Mouse (Mus musculus) natural killer cell, adult 2 months (primary cell): ENCODE results near the gene Rnf169.

Experiments
- DNase-seq, 2 experiments: peaks; one replicate each; pipeline ENCODE4 v3.0.0; 2022; ENCODE audit warnings: low spot score in 2 of 2

Gene Rnf169

DNA sequence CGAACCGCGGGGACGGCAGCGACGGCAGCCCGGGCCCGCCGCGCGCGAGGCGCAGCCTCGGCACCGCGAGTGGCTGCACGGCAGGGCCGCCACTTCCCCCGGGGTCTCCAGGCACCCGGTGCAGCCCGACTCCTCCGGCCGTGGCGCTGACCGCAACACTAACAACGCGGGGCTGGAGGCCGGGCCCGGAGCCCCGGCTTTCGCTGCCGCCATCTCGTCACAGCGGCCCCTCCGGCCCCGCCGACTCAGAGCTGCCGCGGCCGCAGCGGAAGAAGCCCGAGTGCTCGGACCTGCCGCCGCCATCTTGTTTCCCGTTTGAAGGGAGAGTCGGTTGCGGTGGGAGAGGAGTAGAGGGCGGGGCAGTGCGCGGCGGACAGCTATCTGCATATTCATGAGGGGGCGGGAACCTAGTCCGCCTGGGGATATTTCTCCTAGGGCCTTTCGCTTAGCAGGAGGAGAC lies at the start of gene Rnf169:
Rnf169 (minus strand) TSS at position 317 of the 460 bp plus-strand sequence.
- DNase-seq = peak; percentile 81 to 87

DNA sequence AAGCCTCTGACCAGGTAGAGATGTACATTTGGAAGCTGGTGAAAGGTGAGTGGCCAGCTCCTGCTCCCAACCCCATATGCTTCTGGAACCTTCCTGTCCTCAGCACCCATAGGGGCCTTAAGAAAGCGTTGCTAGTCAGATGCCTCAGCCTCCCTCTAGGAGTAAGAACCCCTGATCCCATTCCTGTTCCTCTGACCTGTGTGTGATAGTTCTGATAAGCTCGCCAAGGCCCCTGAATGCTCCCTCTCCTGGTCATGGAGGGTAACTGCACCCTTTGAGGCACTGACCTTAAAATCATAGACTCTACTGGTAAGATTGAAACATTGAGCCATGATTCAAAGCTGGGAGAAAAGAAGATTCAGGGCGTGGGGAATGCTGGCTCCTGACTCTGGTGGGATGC lies 49.1 kb upstream of the Rnf169 start:
- peak in 1 of 2 experiments; percentile 20 for DNase-seq

DNA sequence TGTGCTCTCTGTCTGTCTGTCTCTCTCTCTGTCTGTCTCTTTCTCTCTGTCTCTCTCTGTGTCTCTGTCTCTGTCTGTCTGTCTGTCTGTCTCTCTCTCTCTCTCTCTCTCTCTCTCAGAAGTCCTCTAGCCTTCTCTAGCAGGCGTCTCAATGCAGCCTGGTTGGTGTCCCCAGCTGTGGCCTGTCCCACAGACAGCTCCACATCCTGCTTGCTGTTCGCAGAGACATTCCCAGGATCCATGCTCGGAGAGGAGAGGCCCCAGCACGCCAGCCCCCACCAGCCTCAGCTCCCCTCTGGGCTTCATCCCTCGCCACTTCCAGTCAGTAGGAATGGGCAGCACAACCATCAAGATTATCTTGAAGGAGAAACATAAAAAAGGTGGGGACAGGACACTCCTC lies 47.1 kb upstream of the Rnf169 start:
- no peak for DNase-seq

DNA sequence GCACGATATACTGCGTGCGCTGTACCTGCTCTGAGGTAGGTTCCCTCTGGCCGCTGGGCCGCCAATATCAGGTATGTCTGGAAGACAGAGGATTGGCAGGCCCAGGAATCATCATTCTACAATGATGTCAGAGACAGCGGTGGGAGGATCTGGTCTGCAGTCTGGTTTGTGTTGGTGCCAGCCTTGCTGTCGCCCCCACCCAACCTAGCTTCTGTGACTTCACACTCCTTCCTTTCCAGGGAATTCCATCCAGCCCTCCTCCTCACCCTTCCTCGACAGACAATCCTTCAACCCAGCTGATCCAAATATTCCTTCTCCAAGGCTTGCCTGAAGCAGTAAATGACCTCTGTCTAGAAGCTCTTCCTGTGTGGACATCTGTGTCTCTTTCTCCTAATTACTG lies 36.8 kb upstream of the Rnf169 start:
- no peak for DNase-seq

DNA sequence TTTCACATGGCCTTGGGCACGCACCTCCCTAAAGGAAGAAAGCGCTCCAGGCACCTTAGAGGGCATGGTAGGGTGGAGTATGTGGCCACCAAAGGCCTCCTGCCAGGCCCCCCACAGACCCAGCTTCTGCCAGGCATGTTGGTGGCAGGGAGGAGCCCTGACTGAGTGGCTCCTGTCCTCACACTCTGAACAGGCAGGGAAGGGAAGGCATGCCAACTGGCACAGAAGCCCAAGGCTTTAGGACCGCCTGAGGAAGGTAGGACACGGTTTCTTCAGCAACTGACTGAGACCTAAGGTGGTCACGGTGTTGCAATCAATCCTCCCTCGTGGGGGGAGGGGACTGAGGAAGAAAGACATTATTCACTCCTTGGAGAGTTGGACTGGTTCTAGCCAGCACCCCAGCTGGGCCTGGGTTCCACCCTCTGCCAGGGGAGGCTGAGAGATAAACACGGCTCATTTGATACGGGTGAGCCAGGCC lies 33.9 kb upstream of the Rnf169 start:
- DNase-seq = no peak

DNA sequence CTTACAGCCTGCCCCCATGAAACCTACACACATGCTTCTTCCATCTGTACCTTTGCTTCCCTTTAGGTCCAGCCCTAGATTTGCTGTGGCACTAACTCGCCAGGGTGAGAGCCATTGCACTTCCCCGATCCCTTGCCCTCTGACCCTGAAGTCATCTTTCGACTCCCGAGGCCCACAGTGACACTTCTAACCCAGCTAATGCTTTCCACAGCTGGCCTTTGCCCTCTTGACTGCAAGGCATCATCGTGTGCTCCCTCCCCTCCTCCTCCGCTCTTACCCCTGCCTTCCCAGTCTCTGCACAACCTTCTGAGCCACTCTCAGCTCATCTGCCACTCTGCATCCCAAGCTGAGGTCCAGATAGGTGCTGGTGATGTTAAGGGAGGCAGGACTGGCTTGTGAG lies 32.3 kb upstream of the Rnf169 start:
- no peak for DNase-seq

DNA sequence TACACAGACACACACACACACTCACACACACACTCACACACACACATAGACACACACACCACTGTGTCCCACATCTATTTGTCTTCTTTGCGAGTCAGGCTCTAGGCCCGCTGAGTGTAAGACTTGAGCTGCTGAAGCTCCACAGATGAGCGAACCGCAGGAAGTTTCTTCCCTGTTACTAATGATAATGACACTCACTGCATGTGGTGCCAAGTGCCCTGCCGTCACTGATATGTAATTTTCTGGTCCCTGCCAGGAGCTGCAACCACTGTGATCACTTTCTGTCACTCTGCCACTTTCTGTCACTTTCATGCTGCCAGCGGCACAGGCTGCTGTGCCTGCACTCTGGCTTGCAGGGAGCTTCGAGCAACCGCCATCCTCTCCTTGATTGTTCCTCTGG lies 31.8 kb upstream of the Rnf169 start:
- DNase-seq = no peak

DNA sequence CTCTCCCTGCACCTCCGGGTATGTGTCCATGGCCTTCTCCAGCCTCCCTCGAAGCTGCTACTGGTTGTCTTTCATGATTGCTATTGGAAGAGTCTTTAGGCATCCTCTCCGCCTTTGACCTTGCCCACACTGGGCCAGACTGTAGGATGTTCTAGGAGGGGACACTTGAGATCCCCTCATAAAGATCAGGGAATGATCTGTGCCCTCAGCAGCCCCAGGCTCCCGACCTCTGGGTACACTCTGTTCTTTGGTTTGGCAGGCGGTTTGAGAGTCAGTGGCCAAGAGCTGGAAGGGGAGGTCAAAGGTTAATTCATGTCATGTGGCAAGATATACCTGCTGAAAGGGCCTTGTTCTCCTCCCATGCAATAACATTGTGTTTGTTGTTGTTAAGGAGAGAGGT lies 30.5 kb upstream of the Rnf169 start:
- DNase-seq = no peak

DNA sequence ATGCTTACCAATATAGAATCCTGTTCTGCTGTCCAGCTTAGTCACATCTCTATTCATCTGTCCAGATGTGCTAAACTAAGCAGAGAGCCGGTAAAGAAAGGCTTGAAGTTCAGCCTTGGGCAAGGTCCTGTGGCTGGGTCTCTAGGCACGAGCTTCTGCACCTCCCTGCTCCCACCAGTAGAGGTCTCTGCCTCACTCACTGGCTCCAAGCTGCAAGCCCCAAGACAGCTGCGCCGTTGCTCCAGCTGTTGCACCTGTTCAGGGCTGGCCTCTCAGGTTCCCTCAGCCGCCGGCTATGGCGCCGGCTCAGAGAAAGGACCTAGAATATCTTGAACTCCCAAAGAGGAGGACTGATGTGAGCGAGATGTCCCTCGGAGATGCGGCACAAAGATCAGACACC lies 29.4 kb upstream of the Rnf169 start:
- peak; percentile 13 to 50 for DNase-seq

DNA sequence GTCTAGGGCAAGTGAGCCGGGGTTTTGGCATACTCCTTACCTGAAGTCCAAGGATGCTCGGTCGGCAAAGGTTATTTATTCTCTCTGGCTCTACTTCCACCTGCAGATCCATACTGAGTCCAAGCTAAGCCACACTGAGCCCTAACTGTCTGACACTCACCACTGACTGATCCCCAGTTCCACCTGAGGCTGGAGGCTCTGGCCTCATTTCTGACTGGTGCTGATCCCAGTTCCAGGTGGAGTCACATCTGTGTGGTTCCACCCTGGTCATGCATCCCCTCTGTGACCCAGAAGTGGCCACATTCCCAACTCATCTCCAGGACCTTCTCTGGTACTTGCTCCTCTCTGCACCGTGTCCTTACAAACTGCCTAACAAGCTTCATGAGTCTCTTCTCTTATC lies 28.5 kb upstream of the Rnf169 start:
- no peak for DNase-seq

DNA sequence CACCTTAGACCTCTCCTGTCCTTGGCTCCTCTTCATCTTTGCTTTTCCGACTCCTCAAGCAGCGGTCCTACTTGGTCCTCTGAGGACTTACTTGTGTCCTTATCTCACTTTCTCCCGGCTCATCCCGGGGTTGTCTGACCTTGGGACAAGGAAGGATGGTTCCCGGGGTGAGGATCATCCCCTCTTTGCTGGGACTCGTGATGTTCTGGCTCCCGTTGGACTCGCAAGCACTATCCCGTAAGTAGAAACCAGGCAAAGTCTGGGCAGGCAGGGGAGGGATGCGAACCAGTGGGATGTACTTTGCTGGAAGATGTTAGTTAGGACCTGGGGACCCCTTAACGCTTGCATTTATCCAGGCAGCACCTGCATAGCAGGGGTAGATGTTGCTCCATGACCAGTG lies 26.2 kb upstream of the Rnf169 start:
- no peak for DNase-seq

DNA sequence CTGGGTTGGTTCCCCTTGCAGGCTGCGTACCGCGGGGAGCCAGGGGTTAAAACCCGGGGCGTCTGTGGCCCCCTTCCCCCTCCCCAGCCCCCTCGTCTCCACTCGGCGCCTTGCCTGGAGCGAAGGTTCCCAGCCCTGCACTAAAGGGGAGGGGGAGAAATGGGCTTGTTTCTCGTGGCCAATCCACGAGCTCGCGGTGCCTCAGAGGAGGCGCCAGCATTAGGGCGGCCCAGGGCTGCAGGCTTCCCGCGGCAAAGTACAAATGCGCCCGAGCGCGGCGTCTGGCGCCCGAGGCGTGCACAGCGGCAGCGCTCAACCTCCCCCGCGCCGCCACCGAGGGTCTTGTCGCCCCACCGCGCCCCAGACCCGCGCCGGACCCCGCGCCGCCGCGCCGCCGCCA lies 25.5 kb upstream of the Rnf169 start, which contains the start of gene Chrdl2:
Chrdl2 (plus strand) TSS at position 383 of the 400 bp plus-strand sequence.
- DNase-seq = no peak

DNA sequence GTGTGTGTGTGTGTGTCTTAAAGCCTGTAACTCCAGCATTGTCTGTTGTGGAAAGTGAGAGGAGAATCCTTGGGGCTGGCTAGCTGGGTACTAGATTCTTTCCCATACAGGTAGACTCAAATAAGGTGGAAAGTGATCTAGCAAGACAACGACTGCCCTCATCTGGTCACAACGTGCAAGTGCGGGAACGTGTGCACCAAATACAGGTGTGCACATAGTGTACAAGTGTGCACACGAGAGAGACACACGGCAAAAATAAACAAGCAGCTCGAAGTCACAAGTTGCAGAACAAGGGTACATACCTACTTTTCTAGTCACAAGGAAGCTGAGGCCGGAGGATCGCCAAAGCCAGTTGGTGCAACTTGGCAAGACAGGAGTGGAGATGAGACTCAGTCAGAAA lies 23.5 kb upstream of the Rnf169 start:
- peak in 1 of 2 experiments; percentile 14 for DNase-seq

DNA sequence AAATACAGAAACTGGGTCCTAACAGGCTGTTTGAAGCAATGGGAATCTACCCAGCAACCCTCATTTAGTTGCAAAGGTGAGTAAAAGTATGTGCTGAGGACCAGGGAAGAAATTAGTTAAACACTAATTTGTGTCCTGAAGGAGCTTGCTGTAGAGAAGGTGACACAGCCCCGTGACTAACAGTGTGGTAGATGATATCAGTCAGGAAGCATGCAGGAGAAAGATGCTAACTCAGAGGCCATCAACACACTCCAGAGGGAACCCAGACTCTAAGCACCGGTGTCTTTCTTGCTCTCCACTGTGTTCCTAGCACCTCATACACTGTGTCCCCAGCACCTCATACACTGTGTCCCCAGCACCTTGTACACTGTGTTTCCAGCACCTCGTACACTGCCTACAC lies 18.4 kb upstream of the Rnf169 start:
- no peak for DNase-seq

DNA sequence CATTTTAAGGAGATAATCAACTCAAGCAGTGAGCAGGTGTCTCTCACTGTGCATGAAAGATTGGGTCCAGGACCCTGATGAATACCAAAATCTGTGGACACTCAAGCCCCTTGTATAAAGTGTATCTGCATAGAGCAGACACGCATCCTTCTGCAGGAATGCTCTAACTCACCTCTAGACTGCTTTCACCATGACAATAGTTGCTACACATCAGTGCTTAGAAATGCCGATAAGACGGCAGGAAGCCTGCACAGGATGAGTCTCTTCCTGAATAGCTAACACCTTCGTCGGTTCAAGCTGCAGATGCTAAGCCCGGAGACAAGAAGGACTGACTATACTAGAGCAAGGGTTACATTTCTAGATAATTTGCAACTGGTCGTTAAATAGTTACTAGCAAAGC lies 14.9 kb upstream of the Rnf169 start:
- no peak for DNase-seq

DNA sequence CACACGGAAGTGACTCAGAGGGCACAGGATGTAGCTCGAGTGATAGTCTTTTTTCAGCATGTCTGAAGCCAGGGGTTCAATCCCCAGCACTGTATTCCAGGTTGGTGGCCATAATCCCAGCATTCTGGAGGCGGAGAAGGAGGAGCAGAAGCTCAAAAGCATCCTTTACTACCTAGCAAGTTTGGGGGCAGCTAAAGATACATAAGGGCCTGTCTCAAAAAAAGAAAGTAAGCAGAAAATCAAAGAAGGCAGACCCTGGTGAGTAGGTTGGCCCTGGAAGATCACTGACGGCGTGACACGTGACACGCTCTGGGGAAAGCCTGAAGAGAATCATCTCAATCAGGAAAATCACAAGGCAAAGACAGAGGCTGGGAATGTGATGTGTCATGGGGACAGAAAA lies 12.9 kb upstream of the Rnf169 start:
- no peak for DNase-seq

DNA sequence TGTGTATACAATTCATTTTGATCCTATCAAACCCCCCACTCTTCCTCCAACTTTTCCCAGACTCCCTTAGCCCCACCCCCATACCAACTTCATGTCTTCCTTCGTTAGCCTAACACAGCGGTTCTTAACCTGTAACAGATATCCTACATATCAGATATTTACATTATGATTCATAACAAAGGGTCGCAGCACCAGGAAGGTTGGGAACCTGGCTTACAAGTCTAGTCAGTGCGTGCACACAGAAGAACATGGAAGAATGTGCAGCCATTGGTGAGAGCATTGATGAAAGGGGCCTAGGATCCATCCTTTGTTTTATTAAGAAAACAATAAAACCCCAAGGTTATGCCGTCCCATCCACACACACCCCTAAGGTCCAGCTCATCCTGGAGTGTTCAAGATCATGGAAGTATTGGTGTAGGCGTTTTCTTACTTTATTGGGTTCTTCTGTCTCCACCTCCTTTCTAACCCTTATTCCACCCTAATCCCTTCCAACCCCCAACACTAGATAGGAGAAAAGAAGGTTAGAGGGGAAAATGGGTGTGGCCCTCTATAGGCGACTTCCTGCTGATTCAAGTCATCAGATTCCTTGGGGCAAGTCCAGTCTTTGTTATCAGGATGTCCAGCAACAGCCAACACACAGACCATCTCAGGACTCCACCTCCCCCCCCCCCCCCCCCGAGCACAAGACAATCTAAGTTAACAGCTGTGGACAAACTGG lies 10.9 kb upstream of the Rnf169 start:
- no peak for DNase-seq

DNA sequence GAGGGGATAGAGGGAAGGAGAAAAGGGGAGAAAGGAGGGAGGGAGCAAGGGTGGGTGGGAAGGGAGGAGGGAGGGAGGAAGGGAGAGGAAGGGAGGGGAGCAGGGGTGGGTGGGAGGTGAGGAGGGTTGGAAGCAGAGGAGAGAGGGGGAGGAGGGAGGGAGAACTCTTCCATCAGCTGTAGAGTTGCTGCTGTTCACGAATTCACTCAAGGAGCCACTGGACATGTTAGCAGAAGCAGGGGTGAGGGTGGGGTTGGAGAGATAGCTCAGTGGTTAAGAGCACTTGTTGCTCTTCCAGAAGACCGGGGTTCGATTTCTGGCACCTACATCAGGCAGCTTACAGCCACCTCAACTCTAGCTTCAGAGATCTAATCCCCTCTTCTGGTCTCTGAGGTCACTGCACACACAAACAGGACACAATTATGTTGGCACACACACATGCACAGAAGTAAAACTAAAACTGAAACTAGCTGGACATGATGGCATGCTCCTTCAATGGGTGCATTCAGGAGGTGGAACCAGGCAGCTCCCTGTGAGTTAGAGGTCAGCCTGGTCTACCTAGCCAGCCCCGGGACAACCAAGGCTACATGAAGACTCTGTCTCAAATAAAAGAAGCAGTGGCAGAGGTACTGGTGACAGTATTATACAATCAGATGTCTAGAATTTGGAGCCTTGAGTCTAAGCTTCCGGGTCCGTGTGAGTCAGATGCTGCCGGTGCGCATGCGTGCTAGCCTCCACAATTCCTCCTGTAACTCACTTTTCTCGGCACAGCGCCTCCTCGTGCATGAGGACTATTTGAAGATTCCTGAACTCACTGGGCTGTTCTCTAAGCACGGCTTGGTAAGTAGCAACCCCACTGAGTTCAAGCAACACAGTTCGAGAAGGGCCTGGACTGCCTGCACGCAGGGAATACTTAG lies 9.9 kb upstream of the Rnf169 start:
- no peak for DNase-seq

DNA sequence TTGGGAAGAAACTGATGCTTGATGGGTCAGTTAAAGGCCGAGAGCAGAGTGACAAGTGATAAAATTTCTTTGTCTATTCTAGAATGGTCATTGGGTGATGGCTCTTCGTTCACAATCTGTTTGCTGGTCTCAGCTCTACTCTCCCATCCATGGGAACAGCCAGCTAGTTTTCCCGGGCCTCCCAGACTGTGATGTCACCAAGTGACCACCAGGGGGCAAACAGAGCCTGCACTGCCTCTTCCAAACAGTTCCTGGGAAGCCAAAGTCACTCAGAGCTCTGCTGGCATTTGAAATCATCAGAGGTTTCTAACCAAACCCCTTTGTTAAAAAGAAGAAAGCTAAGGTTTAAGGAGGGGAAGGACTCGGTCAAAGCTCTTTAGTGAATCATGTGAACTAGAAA lies 8.5 kb upstream of the Rnf169 start:
- peak in 1 of 2 experiments; percentile 31 for DNase-seq

DNA sequence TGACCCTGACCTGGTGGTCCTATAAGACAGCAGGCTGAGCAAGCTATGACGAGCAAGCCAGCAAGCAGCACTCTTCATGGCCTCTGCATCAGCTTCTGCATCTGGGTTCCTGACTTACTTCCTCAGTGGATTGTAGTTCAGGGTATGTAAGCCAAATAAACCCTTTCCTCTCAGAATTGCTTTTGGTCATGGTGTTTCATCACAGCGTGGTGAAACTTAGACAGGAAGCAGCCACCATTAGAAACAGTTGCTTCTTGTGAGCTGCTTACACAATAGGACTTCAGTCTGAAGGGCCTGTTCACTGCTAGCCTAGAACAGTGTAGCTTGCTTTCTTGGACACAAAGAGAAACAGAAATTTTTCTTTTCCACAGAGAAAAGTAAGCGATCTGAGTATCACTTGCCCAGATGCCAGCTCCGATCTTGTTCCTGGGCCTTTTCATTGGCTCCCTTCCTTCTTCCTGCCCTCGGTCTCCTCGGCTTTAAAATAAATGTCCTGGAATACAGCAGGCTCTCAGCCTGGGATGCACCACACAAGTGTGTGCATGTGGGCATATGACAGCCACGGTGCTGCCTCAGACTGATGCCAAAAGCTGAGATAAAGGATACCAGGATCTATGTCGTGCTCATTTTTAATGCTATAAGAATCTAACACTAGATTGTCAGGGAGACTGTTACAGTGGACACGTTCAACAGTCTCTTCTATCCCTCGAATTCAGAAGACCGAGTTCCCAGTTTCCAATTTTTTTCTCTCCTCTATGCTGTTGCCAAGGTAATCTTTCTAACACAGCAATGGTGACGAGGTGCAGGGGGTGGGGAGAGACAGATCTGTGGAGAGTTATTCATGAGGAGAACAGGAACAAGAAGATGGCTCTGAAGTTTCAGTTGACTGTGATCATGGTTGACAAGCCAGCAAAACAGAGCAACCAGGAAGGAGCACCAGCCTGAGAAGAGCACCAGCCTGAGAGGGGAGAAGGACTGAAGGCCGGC lies 2.3 kb upstream of the Rnf169 start:
- DNase-seq = no peak

DNA sequence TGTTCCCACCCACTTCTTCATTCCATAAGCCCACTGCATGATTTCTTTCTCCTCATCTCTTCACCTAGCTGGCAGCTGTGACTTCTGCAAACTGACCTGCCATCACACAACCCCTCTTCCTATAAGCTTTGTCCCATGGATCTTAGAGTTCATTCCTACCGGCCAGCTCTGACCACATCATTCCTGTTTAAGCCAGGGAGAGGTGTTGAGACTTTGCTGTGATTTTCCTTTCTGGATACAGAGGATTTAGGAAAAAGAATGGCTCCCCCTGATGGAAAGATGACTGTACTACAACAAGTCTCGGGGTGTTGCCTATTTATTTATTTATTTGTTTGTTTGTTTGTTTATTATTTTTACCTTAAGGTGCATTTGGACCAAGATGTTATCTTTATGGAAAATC lies 1.1 kb upstream of the Rnf169 start:
- DNase-seq = no peak
